Mouse (Mus musculus): ENCODE data around the gene Syn3. TPM values are rescaled to one million over a fixed set of nuclear protein-coding genes. Genes with fewer than 3 reads are reported as not detected.

Gene Syn3
- polyA plus RNA-seq, 1 experiment from 2014 or later: 7.1 TPM

GRCm38 (mm10) chr10:86203175-86203574, 295.5 kb downstream of the Syn3 start:
- H3K4me1 ChIP-seq (replicated peaks; ENCODE audit: control insufficient read depth, insufficient read depth, low read length): no peaks in the 10 kb centered on the region

DNA sequence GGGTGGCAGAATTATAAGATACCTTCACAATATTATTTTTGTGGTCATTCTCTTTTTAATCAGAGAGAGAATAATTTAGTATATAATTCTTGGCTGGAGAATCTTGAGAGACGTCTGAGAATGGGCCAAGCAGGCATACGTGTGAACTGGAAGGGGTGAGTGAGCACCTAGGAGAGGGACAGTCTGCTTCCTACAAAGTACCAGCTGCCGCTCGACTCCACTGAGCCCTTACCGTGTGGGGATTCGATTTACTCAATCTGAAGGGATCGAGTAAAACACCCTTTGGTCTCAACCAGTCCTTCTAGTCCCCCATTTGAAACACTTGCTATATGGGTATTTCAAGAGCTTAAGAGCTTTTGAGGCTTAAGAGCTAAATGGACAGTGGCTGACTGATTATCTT, 296.9 kb downstream of the Syn3 start:
- no peak overlapping the region for H3K27ac ChIP-seq (ENCODE audit: low read depth, low read length)
- WGBS: 89% methylated on average over 7 of the region's 7 CpGs
- no peaks in the 10 kb centered on the region for H3K9me3 ChIP-seq (ENCODE audit: control insufficient read depth, low read length)
- H3K9ac ChIP-seq (ENCODE audit: low read length): no peak overlapping the region
- ATAC-seq (replicated peaks; ENCODE audit: low FRiP score) (no peak), DNase-seq (ENCODE audit: low spot score) (no peak)
- no peak overlapping the region for H3K4me3 ChIP-seq (ENCODE audit: low read depth, low read length)
- H3K27me3 ChIP-seq (ENCODE audit: control insufficient read depth, insufficient read depth, low read length): no peaks in the 10 kb centered on the region
- H3K36me3 ChIP-seq (ENCODE audit: control insufficient read depth, insufficient read depth, low read length): no peaks in the 10 kb centered on the region
- H3K4me2 ChIP-seq (ENCODE audit: low read depth, low read length, severe bottlenecking): no peak overlapping the region
- no peaks in the 10 kb centered on the region for H3K4me1 ChIP-seq (replicated peaks; ENCODE audit: control insufficient read depth, insufficient read depth, low read length)

More at GRCm38 (mm10) chr10:86203175-86203574, 295.5 kb downstream of the Syn3 start:
- Histone ChIP-seq H3K36me3 (ENCODE audit: control insufficient read depth, insufficient read depth, low read length) (no peaks in the 10 kb centered on the region), H3K9ac (ENCODE audit: low read length) (no peak overlapping the region), H3K27ac (ENCODE audit: low read depth, low read length) (no peak overlapping the region), H3K27me3 (ENCODE audit: control insufficient read depth, insufficient read depth, low read length) (no peaks in the 10 kb centered on the region), H3K4me2 (ENCODE audit: low read depth, low read length, severe bottlenecking) (no peak overlapping the region), H3K9me3 (ENCODE audit: control insufficient read depth, low read length) (no peaks in the 10 kb centered on the region), H3K4me3 (ENCODE audit: low read depth, low read length) (no peak overlapping the region)
- ATAC-seq (replicated peaks; ENCODE audit: low FRiP score): no peak
- no peak for DNase-seq (ENCODE audit: low spot score)
- 88% methylated on average over 6 of the region's 6 CpGs for WGBS

GRCm38 (mm10) chr10:86201006-86201405, 297.7 kb downstream of the Syn3 start:
- no peak overlapping the region for H3K27ac ChIP-seq (ENCODE audit: low read depth, low read length)
- H3K27me3 ChIP-seq (ENCODE audit: control insufficient read depth, insufficient read depth, low read length): no peaks in the 10 kb centered on the region
- H3K4me3 ChIP-seq (ENCODE audit: low read depth, low read length): no peak overlapping the region
- no peaks in the 10 kb centered on the region for H3K9me3 ChIP-seq (ENCODE audit: control insufficient read depth, low read length)
- no peak overlapping the region for H3K4me2 ChIP-seq (ENCODE audit: low read depth, low read length, severe bottlenecking)
- H3K4me1 ChIP-seq (replicated peaks; ENCODE audit: control insufficient read depth, insufficient read depth, low read length): no peaks in the 10 kb centered on the region
- no peak overlapping the region for H3K9ac ChIP-seq (ENCODE audit: low read length)
- DNase-seq (ENCODE audit: low spot score) (no peak), ATAC-seq (replicated peaks; ENCODE audit: low FRiP score) (no peak)
- 96% methylated on average over 3 of the region's 3 CpGs for WGBS
- H3K36me3 ChIP-seq (ENCODE audit: control insufficient read depth, insufficient read depth, low read length): no peaks in the 10 kb centered on the region

- 85% methylated on average over 3 of the region's 3 CpGs for WGBS
- DNase-seq (ENCODE audit: low spot score) (no peak), ATAC-seq (replicated peaks; ENCODE audit: low FRiP score) (no peak)
- Histone ChIP-seq H3K4me2 (ENCODE audit: low read depth, low read length, severe bottlenecking) (no peak overlapping the region), H3K36me3 (ENCODE audit: control insufficient read depth, insufficient read depth, low read length) (no peaks in the 10 kb centered on the region), H3K4me1 (replicated peaks; ENCODE audit: control insufficient read depth, insufficient read depth, low read length) (no peaks in the 10 kb centered on the region), H3K27ac (ENCODE audit: low read depth, low read length) (no peak overlapping the region), H3K9me3 (ENCODE audit: control insufficient read depth, low read length) (no peaks in the 10 kb centered on the region), H3K9ac (ENCODE audit: low read length) (no peak overlapping the region), H3K4me3 (ENCODE audit: low read depth, low read length) (no peak overlapping the region), H3K27me3 (ENCODE audit: control insufficient read depth, insufficient read depth, low read length) (no peaks in the 10 kb centered on the region)
These were observed 302.2 kb downstream of the Syn3 start for GRCm38 (mm10) chr10:86196414-86197025.

- 65% methylated on average over 4 of the region's 4 CpGs for WGBS
- Histone ChIP-seq H3K4me1 (replicated peaks; ENCODE audit: control insufficient read depth, insufficient read depth, low read length) (no peaks in the 10 kb centered on the region), H3K27me3 (ENCODE audit: control insufficient read depth, insufficient read depth, low read length) (no peaks in the 10 kb centered on the region), H3K4me2 (ENCODE audit: low read depth, low read length, severe bottlenecking) (no peak overlapping the region), H3K9ac (ENCODE audit: low read length) (no peak overlapping the region), H3K9me3 (ENCODE audit: control insufficient read depth, low read length) (no peaks in the 10 kb centered on the region), H3K27ac (ENCODE audit: low read depth, low read length) (no peak overlapping the region), H3K4me3 (ENCODE audit: low read depth, low read length) (no peak overlapping the region), H3K36me3 (ENCODE audit: control insufficient read depth, insufficient read depth, low read length) (no peaks in the 10 kb centered on the region)
- ATAC-seq (replicated peaks; ENCODE audit: low FRiP score) (no peak), DNase-seq (ENCODE audit: low spot score) (no peak)
These were observed 304.0 kb downstream of the Syn3 start for GRCm38 (mm10) chr10:86194722-86195121.

GRCm38 (mm10) chr10:86193863-86194434, 304.7 kb downstream of the Syn3 start:
- no peaks in the 10 kb centered on the region for H3K9me3 ChIP-seq (ENCODE audit: control insufficient read depth, low read length)
- DNase-seq (ENCODE audit: low spot score) (no peak), ATAC-seq (replicated peaks; ENCODE audit: low FRiP score) (no peak)
- no peak overlapping the region for H3K4me3 ChIP-seq (ENCODE audit: low read depth, low read length)
- H3K9ac ChIP-seq (ENCODE audit: low read length): no peak overlapping the region
- no peaks in the 10 kb centered on the region for H3K4me1 ChIP-seq (replicated peaks; ENCODE audit: control insufficient read depth, insufficient read depth, low read length)
- no peaks in the 10 kb centered on the region for H3K27me3 ChIP-seq (ENCODE audit: control insufficient read depth, insufficient read depth, low read length)
- no peak overlapping the region for H3K4me2 ChIP-seq (ENCODE audit: low read depth, low read length, severe bottlenecking)
- no peaks in the 10 kb centered on the region for H3K36me3 ChIP-seq (ENCODE audit: control insufficient read depth, insufficient read depth, low read length)
- WGBS: 52% methylated on average over 4 of the region's 4 CpGs
- H3K27ac ChIP-seq (ENCODE audit: low read depth, low read length): no peak overlapping the region

GRCm38 (mm10) chr10:86188614-86189013, 310.1 kb downstream of the Syn3 start:
- WGBS: 83% methylated on average over 4 of the region's 4 CpGs
- Histone ChIP-seq H3K27me3 (ENCODE audit: control insufficient read depth, insufficient read depth, low read length) (no peaks in the 10 kb centered on the region), H3K4me3 (ENCODE audit: low read depth, low read length) (no peak overlapping the region), H3K9me3 (ENCODE audit: control insufficient read depth, low read length) (no peaks in the 10 kb centered on the region), H3K36me3 (ENCODE audit: control insufficient read depth, insufficient read depth, low read length) (no peaks in the 10 kb centered on the region), H3K4me2 (ENCODE audit: low read depth, low read length, severe bottlenecking) (no peak overlapping the region), H3K27ac (ENCODE audit: low read depth, low read length) (no peak overlapping the region), H3K4me1 (replicated peaks; ENCODE audit: control insufficient read depth, insufficient read depth, low read length) (no peaks in the 10 kb centered on the region), H3K9ac (ENCODE audit: low read length) (no peak overlapping the region)
- DNase-seq (ENCODE audit: low spot score) (no peak), ATAC-seq (replicated peaks; ENCODE audit: low FRiP score) (no peak)

DNA sequence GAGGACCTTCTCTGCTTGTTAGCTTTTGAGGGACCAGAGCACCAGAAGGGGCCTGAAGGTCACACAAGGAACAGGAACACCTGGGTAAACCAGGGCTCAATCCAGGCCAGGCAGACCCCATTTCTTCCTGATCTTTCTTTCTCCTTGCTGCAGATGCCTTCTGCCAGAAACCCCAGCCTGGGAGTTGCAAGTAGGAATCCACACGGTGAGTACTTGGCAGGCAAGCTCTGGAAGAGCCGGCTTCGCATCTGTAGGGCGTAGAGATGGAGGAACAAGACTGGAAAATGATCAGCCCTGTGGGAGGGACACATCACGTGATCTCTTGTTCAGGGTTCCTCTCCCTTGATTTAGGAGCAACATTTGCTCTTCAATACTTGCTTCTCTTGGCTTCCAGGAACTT, 310.8 kb downstream of the Syn3 start:
- H3K4me1 ChIP-seq (replicated peaks; ENCODE audit: control insufficient read depth, insufficient read depth, low read length): no peaks in the 10 kb centered on the region
- H3K27ac ChIP-seq (ENCODE audit: low read depth, low read length): no peak overlapping the region
- H3K4me3 ChIP-seq (ENCODE audit: low read depth, low read length): no peak overlapping the region
- H3K36me3 ChIP-seq (ENCODE audit: control insufficient read depth, insufficient read depth, low read length): no peaks in the 10 kb centered on the region
- no peak overlapping the region for H3K4me2 ChIP-seq (ENCODE audit: low read depth, low read length, severe bottlenecking)
- 89% methylated on average over 5 of the region's 5 CpGs for WGBS
- no peak for DNase-seq (ENCODE audit: low spot score)
- H3K9ac ChIP-seq (ENCODE audit: low read length): no peak overlapping the region
- H3K9me3 ChIP-seq (ENCODE audit: control insufficient read depth, low read length): no peaks in the 10 kb centered on the region
- no peak for ATAC-seq (replicated peaks; ENCODE audit: low FRiP score)
- H3K27me3 ChIP-seq (ENCODE audit: control insufficient read depth, insufficient read depth, low read length): no peaks in the 10 kb centered on the region
